Mouse (Mus musculus): ENCODE results near the gene Tmcc3. TPM values are rescaled to one million over a fixed set of nuclear protein-coding genes. Genes with fewer than 3 reads are reported as not detected.

Gene Tmcc3
- total RNA-seq, 1 experiment from 2014 or later = 0.15 TPM

GRCm38 (mm10) chr10:94477366-94478225, 165.8 kb downstream of the Tmcc3 start:
- ATAC-seq (replicated peaks in 1 of 2; ENCODE audit: insufficient read depth in 1 of 2, low FRiP score in 2 of 2, low TSS enrichment in 1 of 2, low read depth in 1 of 2, poor library complexity in 2 of 2, severe bottlenecking in 2 of 2) = no peak

- ATAC-seq (replicated peaks in 1 of 2; ENCODE audit: insufficient read depth in 1 of 2, low FRiP score in 2 of 2, low TSS enrichment in 1 of 2, low read depth in 1 of 2, poor library complexity in 2 of 2, severe bottlenecking in 2 of 2) = no peak
Measured at GRCm38 (mm10) chr10:94479646-94480045, 167.9 kb downstream of the Tmcc3 start.

- ATAC-seq (replicated peaks in 1 of 2; ENCODE audit: insufficient read depth in 1 of 2, low FRiP score in 2 of 2, low TSS enrichment in 1 of 2, low read depth in 1 of 2, poor library complexity in 2 of 2, severe bottlenecking in 2 of 2) = no peak
Measured at GRCm38 (mm10) chr10:94480380-94481101, 168.8 kb downstream of the Tmcc3 start.

- ATAC-seq (replicated peaks in 1 of 2; ENCODE audit: insufficient read depth in 1 of 2, low FRiP score in 2 of 2, low TSS enrichment in 1 of 2, low read depth in 1 of 2, poor library complexity in 2 of 2, severe bottlenecking in 2 of 2) = no peak
Measured at GRCm38 (mm10) chr10:94481613-94482012, 169.9 kb downstream of the Tmcc3 start.

- no peak for ATAC-seq (replicated peaks in 1 of 2; ENCODE audit: insufficient read depth in 1 of 2, low FRiP score in 2 of 2, low TSS enrichment in 1 of 2, low read depth in 1 of 2, poor library complexity in 2 of 2, severe bottlenecking in 2 of 2)
Measured at GRCm38 (mm10) chr10:94486179-94486578, 174.4 kb downstream of the Tmcc3 start.

GRCm38 (mm10) chr10:94489509-94489908, 177.8 kb downstream of the Tmcc3 start:
- no peak for ATAC-seq (replicated peaks in 1 of 2; ENCODE audit: insufficient read depth in 1 of 2, low FRiP score in 2 of 2, low TSS enrichment in 1 of 2, low read depth in 1 of 2, poor library complexity in 2 of 2, severe bottlenecking in 2 of 2)

- ATAC-seq (replicated peaks in 1 of 2; ENCODE audit: insufficient read depth in 1 of 2, low FRiP score in 2 of 2, low TSS enrichment in 1 of 2, low read depth in 1 of 2, poor library complexity in 2 of 2, severe bottlenecking in 2 of 2) = no peak
Measured at GRCm38 (mm10) chr10:94491006-94491405, 179.3 kb downstream of the Tmcc3 start.

- ATAC-seq (replicated peaks in 1 of 2; ENCODE audit: insufficient read depth in 1 of 2, low FRiP score in 2 of 2, low TSS enrichment in 1 of 2, low read depth in 1 of 2, poor library complexity in 2 of 2, severe bottlenecking in 2 of 2) = no peak
Measured at GRCm38 (mm10) chr10:94494403-94494846, 182.7 kb downstream of the Tmcc3 start.

GRCm38 (mm10) chr10:94495496-94496235, 183.9 kb downstream of the Tmcc3 start:
- no peak for ATAC-seq (replicated peaks in 1 of 2; ENCODE audit: insufficient read depth in 1 of 2, low FRiP score in 2 of 2, low TSS enrichment in 1 of 2, low read depth in 1 of 2, poor library complexity in 2 of 2, severe bottlenecking in 2 of 2)

- ATAC-seq (replicated peaks in 1 of 2; ENCODE audit: insufficient read depth in 1 of 2, low FRiP score in 2 of 2, low TSS enrichment in 1 of 2, low read depth in 1 of 2, poor library complexity in 2 of 2, severe bottlenecking in 2 of 2) = no peak
Measured at GRCm38 (mm10) chr10:94496826-94497440, 185.2 kb downstream of the Tmcc3 start.

- ATAC-seq (replicated peaks in 1 of 2; ENCODE audit: insufficient read depth in 1 of 2, low FRiP score in 2 of 2, low TSS enrichment in 1 of 2, low read depth in 1 of 2, poor library complexity in 2 of 2, severe bottlenecking in 2 of 2) = no peak
Measured at GRCm38 (mm10) chr10:94500210-94500876, 188.6 kb downstream of the Tmcc3 start.

- ATAC-seq (replicated peaks in 1 of 2; ENCODE audit: insufficient read depth in 1 of 2, low FRiP score in 2 of 2, low TSS enrichment in 1 of 2, low read depth in 1 of 2, poor library complexity in 2 of 2, severe bottlenecking in 2 of 2) = no peak
Measured at GRCm38 (mm10) chr10:94500877-94501273, 189.1 kb downstream of the Tmcc3 start.

- no peak for ATAC-seq (replicated peaks in 1 of 2; ENCODE audit: insufficient read depth in 1 of 2, low FRiP score in 2 of 2, low TSS enrichment in 1 of 2, low read depth in 1 of 2, poor library complexity in 2 of 2, severe bottlenecking in 2 of 2)
Measured at GRCm38 (mm10) chr10:94501796-94502195, 190.0 kb downstream of the Tmcc3 start.

- ATAC-seq (replicated peaks in 1 of 2; ENCODE audit: insufficient read depth in 1 of 2, low FRiP score in 2 of 2, low TSS enrichment in 1 of 2, low read depth in 1 of 2, poor library complexity in 2 of 2, severe bottlenecking in 2 of 2) = no peak; a peak in 1 of 4 replicates
Measured at GRCm38 (mm10) chr10:94505248-94505772, 193.6 kb downstream of the Tmcc3 start.

GRCm38 (mm10) chr10:94508863-94509262, 197.1 kb downstream of the Tmcc3 start:
- 0 out of 4 replicates have a peak, but pooled peaks of 1 of the 2 experiments have one; percentile 17 for ATAC-seq (replicated peaks in 1 of 2; ENCODE audit: insufficient read depth in 1 of 2, low FRiP score in 2 of 2, low TSS enrichment in 1 of 2, low read depth in 1 of 2, poor library complexity in 2 of 2, severe bottlenecking in 2 of 2)

- ATAC-seq (replicated peaks in 1 of 2; ENCODE audit: insufficient read depth in 1 of 2, low FRiP score in 2 of 2, low TSS enrichment in 1 of 2, low read depth in 1 of 2, poor library complexity in 2 of 2, severe bottlenecking in 2 of 2) = no peak
Measured at GRCm38 (mm10) chr10:94512771-94513170, 201.0 kb downstream of the Tmcc3 start.

GRCm38 (mm10) chr10:94514091-94514505, 202.3 kb downstream of the Tmcc3 start:
- ATAC-seq (replicated peaks in 1 of 2; ENCODE audit: insufficient read depth in 1 of 2, low FRiP score in 2 of 2, low TSS enrichment in 1 of 2, low read depth in 1 of 2, poor library complexity in 2 of 2, severe bottlenecking in 2 of 2) = no peak
